Mouse (Mus musculus): ENCODE measurements around the gene Zdhhc13. TPM values are rescaled to one million over a fixed set of nuclear protein-coding genes. Genes with fewer than 3 reads are reported as not detected.

Gene Zdhhc13
- polyA plus RNA-seq, 1 experiment from 2014 or later, result 14.9 TPM

- Histone ChIP-seq H3K4me3 (ENCODE audit: inconsistent target) (no peak overlapping the region), H3K79me2 (ENCODE audit: inconsistent target) (no peaks in the 10 kb centered on the region), H3K27ac (no peak overlapping the region), H3K36me3 (ENCODE audit: inconsistent target) (no peaks in the 10 kb centered on the region)
- WGBS (ENCODE audit: missing documents), result 93% methylated on average over 3 of the region's 3 CpGs
Measured at GRCm38 (mm10) chr7:48842353-48842752, 53.5 kb downstream of the Zdhhc13 start.

GRCm38 (mm10) chr7:48843541-48843940 lies 54.7 kb downstream of the Zdhhc13 start:
- no peaks in the 10 kb centered on the region for H3K79me2 ChIP-seq (ENCODE audit: inconsistent target)
- no peaks in the 10 kb centered on the region for H3K36me3 ChIP-seq (ENCODE audit: inconsistent target)
- H3K4me3 ChIP-seq (ENCODE audit: inconsistent target), result no peak overlapping the region
- WGBS (ENCODE audit: missing documents), result 94% methylated on average over 5 of the region's 5 CpGs
- H3K27ac ChIP-seq, result no peak overlapping the region

GRCm38 (mm10) chr7:48845213-48845973 lies 56.6 kb downstream of the Zdhhc13 start:
- H3K27ac ChIP-seq, result no peak overlapping the region
- no peak overlapping the region for H3K4me3 ChIP-seq (ENCODE audit: inconsistent target)
- WGBS (ENCODE audit: missing documents), result 99% methylated on average over 12 of the region's 12 CpGs
- no peaks in the 10 kb centered on the region for H3K79me2 ChIP-seq (ENCODE audit: inconsistent target)
- no peaks in the 10 kb centered on the region for H3K36me3 ChIP-seq (ENCODE audit: inconsistent target)

GRCm38 (mm10) chr7:48846755-48847154 lies 58.0 kb downstream of the Zdhhc13 start:
- H3K27ac ChIP-seq, result no peak overlapping the region
- WGBS (ENCODE audit: missing documents), result 75% methylated on average over 6 of the region's 6 CpGs

DNA sequence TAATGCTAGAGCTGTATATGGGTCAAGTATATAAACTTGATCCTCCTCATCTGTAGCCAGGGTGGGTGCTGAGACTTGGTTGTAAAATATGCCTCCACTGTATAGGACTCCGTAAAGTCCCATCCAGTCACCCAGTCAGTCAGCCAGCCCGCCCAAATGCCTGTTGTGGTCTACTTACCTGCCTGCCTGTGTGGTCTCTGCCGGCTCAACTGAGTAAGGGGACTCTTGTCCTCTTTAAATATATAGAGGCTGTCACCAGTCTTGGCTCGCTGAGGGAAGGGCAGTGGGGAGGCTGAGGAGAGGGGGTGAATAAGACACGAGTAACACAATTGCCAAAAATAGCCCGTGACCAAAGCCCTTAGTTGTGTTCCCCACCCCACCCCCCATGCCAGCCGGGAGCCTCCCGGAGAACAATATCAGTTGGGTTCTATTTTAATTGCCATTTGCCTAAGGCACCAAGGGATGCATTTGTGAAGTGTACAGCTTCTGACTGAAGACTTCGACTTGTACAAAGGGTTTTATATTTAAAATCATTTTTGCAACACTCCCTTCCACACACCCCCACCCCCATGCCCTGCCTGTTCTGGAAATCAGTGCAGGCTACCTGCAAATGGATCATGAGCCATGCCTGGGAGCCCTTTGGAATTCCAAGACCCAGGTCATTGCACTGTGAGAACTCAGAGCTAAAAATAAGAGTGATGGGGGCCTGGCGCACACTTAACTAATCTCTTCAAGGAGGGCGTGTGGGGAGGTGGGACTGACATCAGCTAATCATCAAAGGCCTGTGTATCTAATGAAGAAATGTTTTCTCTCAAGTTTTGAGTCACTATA lies 59.2 kb downstream of the Zdhhc13 start, which contains the start of gene Csrp3:
Gene Csrp3 (minus strand): TSS at position 214 of the 831 bp plus-strand sequence.
- 81% methylated on average over 11 of the region's 11 CpGs for WGBS (ENCODE audit: missing documents)
- H3K79me2 ChIP-seq (ENCODE audit: inconsistent target), result no peaks in the 10 kb centered on the region
- no peak within 1 kb of the TSS for H3K27ac ChIP-seq
- no peak within 1 kb of the TSS for H3K4me3 ChIP-seq (ENCODE audit: inconsistent target)
- no peaks in the 10 kb centered on the region for H3K36me3 ChIP-seq (ENCODE audit: inconsistent target)

More at GRCm38 (mm10) chr7:48846755-48847154, 58.0 kb downstream of the Zdhhc13 start:
- Histone ChIP-seq H3K79me2 (ENCODE audit: inconsistent target) (no peaks in the 10 kb centered on the region), H3K36me3 (ENCODE audit: inconsistent target) (no peaks in the 10 kb centered on the region), H3K4me3 (ENCODE audit: inconsistent target) (no peak overlapping the region)

GRCm38 (mm10) chr7:48851529-48852104 lies 62.8 kb downstream of the Zdhhc13 start:
- Histone ChIP-seq H3K36me3 (ENCODE audit: inconsistent target) (no peaks in the 10 kb centered on the region), H3K79me2 (ENCODE audit: inconsistent target) (no peaks in the 10 kb centered on the region), H3K27ac (no peak overlapping the region), H3K4me3 (ENCODE audit: inconsistent target) (no peak overlapping the region)
- 94% methylated on average over 6 of the region's 6 CpGs for WGBS (ENCODE audit: missing documents)

DNA sequence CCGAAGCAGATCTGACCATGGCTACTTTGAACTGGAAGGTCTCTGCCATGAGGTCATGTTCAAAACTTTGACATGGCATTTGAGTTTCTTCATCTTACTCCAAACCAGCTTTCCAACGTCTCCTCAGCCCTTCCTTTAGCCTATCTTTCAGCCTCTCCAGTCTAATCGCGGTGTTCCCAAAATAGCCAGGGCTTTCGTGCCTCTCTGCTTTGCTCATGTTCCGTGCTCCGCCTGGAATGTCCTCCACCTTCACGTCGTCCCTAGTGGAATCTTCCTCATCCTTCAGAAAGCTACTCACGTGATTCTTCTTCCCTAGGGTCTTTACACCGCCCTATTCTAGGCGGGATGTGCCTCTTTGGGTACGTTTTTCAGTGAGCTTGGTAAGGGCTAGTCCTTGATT lies 64.7 kb downstream of the Zdhhc13 start:
- H3K36me3 ChIP-seq (ENCODE audit: inconsistent target), result no peaks in the 10 kb centered on the region
- 95% methylated on average over 13 of the region's 13 CpGs for WGBS (ENCODE audit: missing documents)
- H3K27ac ChIP-seq, result no peak overlapping the region
- H3K4me3 ChIP-seq (ENCODE audit: inconsistent target), result no peak overlapping the region
- no peaks in the 10 kb centered on the region for H3K79me2 ChIP-seq (ENCODE audit: inconsistent target)

GRCm38 (mm10) chr7:48855461-48855860 lies 66.7 kb downstream of the Zdhhc13 start:
- no peak overlapping the region for H3K27ac ChIP-seq
- no peaks in the 10 kb centered on the region for H3K36me3 ChIP-seq (ENCODE audit: inconsistent target)
- WGBS (ENCODE audit: missing documents), result 100% methylated on average over 3 of the region's 3 CpGs
- no peak overlapping the region for H3K4me3 ChIP-seq (ENCODE audit: inconsistent target)
- H3K79me2 ChIP-seq (ENCODE audit: inconsistent target), result no peaks in the 10 kb centered on the region

DNA sequence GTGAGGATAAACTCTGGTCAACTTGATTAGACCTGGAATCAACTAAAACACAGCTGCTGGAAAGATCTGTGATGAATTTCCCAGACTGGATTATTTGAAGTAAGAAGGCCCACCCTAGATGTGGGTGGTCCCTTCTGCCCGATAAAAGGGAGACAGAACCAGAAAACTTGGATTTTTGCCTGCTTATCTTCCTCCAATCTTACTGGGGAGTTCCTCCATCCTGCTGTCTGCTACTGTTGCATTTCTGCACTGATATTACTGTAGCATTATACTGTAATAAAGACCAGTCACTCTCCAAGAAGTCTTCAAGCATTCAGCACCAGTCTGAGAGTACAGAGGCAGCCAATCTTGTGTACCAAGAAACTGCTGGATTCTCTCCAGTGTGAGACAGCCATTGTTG lies 69.5 kb downstream of the Zdhhc13 start:
- Histone ChIP-seq H3K27ac (no peak overlapping the region), H3K36me3 (ENCODE audit: inconsistent target) (no peaks in the 10 kb centered on the region), H3K4me3 (ENCODE audit: inconsistent target) (no peak overlapping the region), H3K79me2 (ENCODE audit: inconsistent target) (no peaks in the 10 kb centered on the region)
- WGBS (ENCODE audit: missing documents), result 44% methylated on average over 1 of the region's 1 CpGs

- 46% methylated on average over 4 of the region's 4 CpGs for WGBS (ENCODE audit: missing documents)
- Histone ChIP-seq H3K27ac (no peak overlapping the region), H3K36me3 (ENCODE audit: inconsistent target) (no peaks in the 10 kb centered on the region), H3K79me2 (ENCODE audit: inconsistent target) (no peaks in the 10 kb centered on the region), H3K4me3 (ENCODE audit: inconsistent target) (no peak overlapping the region)
Measured at GRCm38 (mm10) chr7:48859362-48859761, 70.6 kb downstream of the Zdhhc13 start.

- H3K79me2 ChIP-seq (ENCODE audit: inconsistent target), result no peaks in the 10 kb centered on the region
- H3K36me3 ChIP-seq (ENCODE audit: inconsistent target), result no peaks in the 10 kb centered on the region; the same call in 1 of the 2 replicates
- H3K4me3 ChIP-seq (ENCODE audit: inconsistent target), result no peak overlapping the region
- WGBS (ENCODE audit: missing documents), result 10% methylated on average over 1 of the region's 1 CpGs
- H3K27ac ChIP-seq, result no peak overlapping the region
Measured at GRCm38 (mm10) chr7:48860948-48861347, 72.1 kb downstream of the Zdhhc13 start.

- 92% methylated on average over 4 of the region's 4 CpGs for WGBS (ENCODE audit: missing documents)
- Histone ChIP-seq H3K27ac (no peak overlapping the region), H3K4me3 (ENCODE audit: inconsistent target) (no peak overlapping the region), H3K36me3 (ENCODE audit: inconsistent target) (peaks cover 3% of the 10 kb centered on the region; the same call in 1 of the 2 replicates), H3K79me2 (ENCODE audit: inconsistent target) (no peaks in the 10 kb centered on the region)
Measured at GRCm38 (mm10) chr7:48861796-48862195, 73.0 kb downstream of the Zdhhc13 start.

GRCm38 (mm10) chr7:48864199-48864598 lies 75.4 kb downstream of the Zdhhc13 start:
- Histone ChIP-seq H3K4me3 (ENCODE audit: inconsistent target) (no peak overlapping the region), H3K36me3 (ENCODE audit: inconsistent target) (peaks cover 15% of the 10 kb centered on the region; the same call in 1 of the 2 replicates), H3K27ac (no peak overlapping the region), H3K79me2 (ENCODE audit: inconsistent target) (no peaks in the 10 kb centered on the region)

DNA sequence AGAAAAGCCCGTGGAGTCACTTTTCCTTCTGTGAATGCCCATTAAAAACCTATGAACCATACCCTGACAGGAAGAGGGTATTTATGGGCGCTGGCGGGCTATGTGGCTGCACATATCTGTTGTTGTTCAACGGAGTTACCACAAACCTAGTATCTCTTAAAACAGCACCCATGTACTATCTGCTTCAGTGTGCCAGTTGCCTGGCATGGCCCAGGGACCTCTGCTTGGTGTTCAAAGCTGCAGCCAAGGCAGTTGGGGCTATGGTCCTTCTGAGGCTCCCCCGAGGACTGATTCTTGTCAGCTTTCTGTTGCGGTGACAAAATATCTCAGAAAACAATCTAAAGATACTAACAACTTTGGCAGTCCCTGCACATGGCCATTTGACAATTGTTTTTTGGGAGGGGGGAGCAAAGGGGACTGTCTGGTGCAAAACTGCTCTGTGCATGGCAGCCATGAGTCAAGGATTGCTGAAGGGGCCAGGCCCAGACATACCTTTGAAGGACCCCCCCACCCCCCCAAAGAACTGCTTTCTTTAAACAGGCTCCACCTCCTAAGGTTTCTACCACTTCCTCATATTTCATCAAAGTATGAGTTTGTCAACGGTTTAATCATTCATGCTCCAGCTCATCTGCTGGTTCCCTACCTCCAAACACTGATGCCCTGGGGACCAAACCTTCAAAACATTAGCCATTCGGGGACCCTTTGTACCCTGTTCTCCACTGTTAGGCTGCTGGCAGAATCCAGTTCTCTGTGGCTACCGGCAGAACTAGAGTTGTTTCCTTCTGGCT lies 76.1 kb downstream of the Zdhhc13 start:
- 55% methylated on average over 9 of the region's 9 CpGs for WGBS (ENCODE audit: missing documents)
- H3K27ac ChIP-seq, result no peak overlapping the region

More for the DNA sequence above, 76.1 kb downstream of the Zdhhc13 start:
- Histone ChIP-seq H3K79me2 (ENCODE audit: inconsistent target) (no peaks in the 10 kb centered on the region), H3K4me3 (ENCODE audit: inconsistent target) (no peak overlapping the region), H3K36me3 (ENCODE audit: inconsistent target) (peaks cover 15% of the 10 kb centered on the region; the same call in 1 of the 2 replicates)

Measured in macrophage (primary cell).